Mouse (Mus musculus) liver, embryonic 14.5 days (tissue): Measurements from ENCODE around the gene Ntan1. TPM values are rescaled to one million over a fixed set of nuclear protein-coding genes. Genes with fewer than 3 reads are reported as not detected.

ENCODE experiments used
- ATAC-seq: fragments of 200-750 bp; cut with Nextera tagmentation; 2 replicates; pipeline ENCODE4 v1.8.0; 2017; ENCODE audit warnings: moderate number of reproducible peaks, mild to moderate bottlenecking, moderate library complexity; ENCODE audit not compliant: insufficient read depth
- DNase-seq, 3 experiments: peaks; one replicate each; pipeline ENCODE4 v3.0.0-alpha.2; 2012 to 2013; ENCODE audit warnings: low read depth in 3 of 3, low spot score in 3 of 3
- H3K27ac ChIP-seq: fragments of 300-500 bp; sonication (generic); 2 replicates; pipeline ENCODE4 v1.5.1; 2014; ENCODE audit warnings: moderate library complexity, mild to moderate bottlenecking, control low read depth, inconsistent platforms
- H3K27me3 ChIP-seq: fragments of 300-500 bp; sonication (generic); 2 replicates; pipeline ENCODE4 v1.6.1; 2014; ENCODE audit warnings: mild to moderate bottlenecking, low read length, moderate library complexity; ENCODE audit not compliant: control insufficient read depth, insufficient read depth
- H3K36me3 ChIP-seq: fragments of 300-500 bp; sonication (generic); replicated peaks from 2 replicates; pipeline ENCODE4 v1.6.1; 2014; ENCODE audit warnings: low read depth; ENCODE audit not compliant: control insufficient read depth, insufficient read depth
- H3K4me1 ChIP-seq, 2 experiments: fragments of 200-500 bp in 1 of 2; fragments of 300-500 bp in 1 of 2; sonication (generic) in 1 of 2; replicated peaks; 2 replicates each; pipeline ENCODE4 v1.6.1; 2012 to 2014; ENCODE audit warnings: antibody characterized with exemption in 1 of 2, inconsistent platforms in 1 of 2, low read length in 1 of 2; ENCODE audit not compliant: control insufficient read depth in 2 of 2, insufficient read depth in 2 of 2
- H3K4me2 ChIP-seq: fragments of 300-500 bp; sonication (generic); 2 replicates; pipeline ENCODE4 v1.6.1; 2014; ENCODE audit warnings: low read depth, mild to moderate bottlenecking, control low read depth, moderate library complexity
- H3K4me3 ChIP-seq, 2 experiments: fragments of 200-500 bp in 1 of 2; fragments of 300-500 bp in 1 of 2; sonication (generic) in 1 of 2; 2 replicates each; pipeline ENCODE4 v1.5.1; 2012 to 2014; ENCODE audit warnings: low read depth in 2 of 2, low read length in 2 of 2, mild to moderate bottlenecking in 2 of 2, control low read depth in 1 of 2, inconsistent platforms in 1 of 2, moderate library complexity in 1 of 2; ENCODE audit not compliant: insufficient read depth in 1 of 2
- H3K9ac ChIP-seq: fragments of 300-500 bp; sonication (generic); replicated peaks from 2 replicates; pipeline ENCODE4 v1.6.1; 2014; ENCODE audit warnings: mild to moderate bottlenecking, control low read depth, moderate library complexity
- H3K9me3 ChIP-seq: fragments of 300-500 bp; sonication (generic); 2 replicates; pipeline ENCODE4 v1.6.1; 2016; ENCODE audit warnings: low read length, mixed read lengths; ENCODE audit not compliant: control insufficient read depth
- CTCF ChIP-seq: IDR thresholded peaks from 2 replicates; pipeline ENCODE4 v1.5.1; 2016; ENCODE audit warnings: antibody characterized with exemption, low read depth, control low read depth
- EP300 ChIP-seq: IDR thresholded peaks from 2 replicates; pipeline ENCODE4 v1.6.1; 2016; ENCODE audit warnings: antibody characterized with exemption, low read depth
- WGBS: fragments of 180-500 bp; shearing (Covaris S2); extraction: QIAGEN DNeasy Blood & Tissue Kit; methylation state at CpG from one replicate; pipeline ENCODE4 v1.1.7; 2014; ENCODE audit not compliant: insufficient replicate concordance; 5-methylcytosine and 5-hydroxymethylcytosine counted together
- microRNA-seq: library from miRNA; unstranded; fragments of <30 nt; microRNA quantifications from one replicate; pipeline ENCODE4, GENCODE M21; 2016
- polyA plus RNA-seq, 2 experiments: library from polyadenylated mRNA; depleted of rRNA in 1 of 2; stranded (reverse) in 1 of 2; unstranded in 1 of 2; fragments of >200 nt; fragmentation: Nextera tagmentation in 1 of 2; extraction: Ambion mirVana in 1 of 2; gene quantifications; 2 replicates each; pipeline versions ENCODE4 v1.2.1 to v1.2.3; 2012 to 2014

Gene Ntan1
- polyA plus RNA-seq, 2 experiments = 16.0 to 41.7 TPM

- Histone ChIP-seq H3K36me3 (no peaks in the 10 kb centered on the region), H3K9ac (no peak overlapping the region), H3K9me3 (no peaks in the 10 kb centered on the region), H3K27ac (no peak overlapping the region), H3K27me3 (no peaks in the 10 kb centered on the region), H3K4me1 (no peaks in the 10 kb centered on the region), H3K4me2 (no peak overlapping the region), H3K4me3 (no peak overlapping the region)
- WGBS = 46% methylated on average over 3 of the region's 3 CpGs
- ATAC-seq (no peak), DNase-seq (no peak)
- TF ChIP-seq CTCF (no peak), EP300 (no peak)
Observed at GRCm38 (mm10) chr16:13883094-13883774, 64.6 kb downstream of the Ntan1 start.

Small RNA genes within 50 kb of the gene (microRNA-seq; reads per million reads assigned to microRNA genes)
- not detected for gene Gm27734

Other genes with a start within 250 kb of the Ntan1 start
- 5.4 and 7.1 TPM in 2 replicates for gene Parn, start 150.7 kb upstream of the Ntan1 start, polyA plus RNA-seq (2012; rRNA removed)
- gene Parn, start 150.7 kb upstream of the Ntan1 start, polyA plus RNA-seq (2014; fragmentation: Nextera tagmentation; extraction: Ambion mirVana) = 12.9 and 16.9 TPM in 2 replicates
- gene Bfar, start 147.0 kb upstream of the Ntan1 start, polyA plus RNA-seq (2012; rRNA removed) = 7.4 and 11.0 TPM in 2 replicates
- gene Bfar, start 147.0 kb upstream of the Ntan1 start, polyA plus RNA-seq (2014; fragmentation: Nextera tagmentation; extraction: Ambion mirVana) = 9.6 and 10.3 TPM in 2 replicates
- gene 3110001I22Rik, start 146.9 kb upstream of the Ntan1 start, polyA plus RNA-seq (2012; rRNA removed) = 1.3 and 1.7 TPM in 2 replicates
- 2.2 and 2.3 TPM in 2 replicates for gene 3110001I22Rik, start 146.9 kb upstream of the Ntan1 start, polyA plus RNA-seq (2014; fragmentation: Nextera tagmentation; extraction: Ambion mirVana)
- 0.11 and 0.20 TPM in 2 replicates for gene Pla2g10, start 87.9 kb upstream of the Ntan1 start, polyA plus RNA-seq (2012; rRNA removed)
- 0.19 TPM in 1 of 2 replicates, not detected in the other for gene Pla2g10, start 87.9 kb upstream of the Ntan1 start, polyA plus RNA-seq (2014; fragmentation: Nextera tagmentation; extraction: Ambion mirVana)
- gene Rrn3, start 38.1 kb upstream of the Ntan1 start, polyA plus RNA-seq (2012; rRNA removed) = 4.4 and 7.2 TPM in 2 replicates
- gene Rrn3, start 38.1 kb upstream of the Ntan1 start, polyA plus RNA-seq (2014; fragmentation: Nextera tagmentation; extraction: Ambion mirVana) = 15.3 and 17.3 TPM in 2 replicates
- 16.3 and 16.6 TPM in 2 replicates for gene Pdxdc1, start 84.3 kb downstream of the Ntan1 start, polyA plus RNA-seq (2012; rRNA removed)
- 20.9 and 21.7 TPM in 2 replicates for gene Pdxdc1, start 84.3 kb downstream of the Ntan1 start, polyA plus RNA-seq (2014; fragmentation: Nextera tagmentation; extraction: Ambion mirVana)
- 0.54 and 0.75 TPM in 2 replicates for gene Mpv17l, start 84.3 kb downstream of the Ntan1 start, polyA plus RNA-seq (2012; rRNA removed)
- 1.5 and 1.6 TPM in 2 replicates for gene Mpv17l, start 84.3 kb downstream of the Ntan1 start, polyA plus RNA-seq (2014; fragmentation: Nextera tagmentation; extraction: Ambion mirVana)
- gene 2900011O08Rik, start 167.8 kb downstream of the Ntan1 start, polyA plus RNA-seq (2012; rRNA removed) = 0.11 and 0.18 TPM in 2 replicates
- 0.08 TPM in 1 of 2 replicates, not detected in the other for gene 2900011O08Rik, start 167.8 kb downstream of the Ntan1 start, polyA plus RNA-seq (2014; fragmentation: Nextera tagmentation; extraction: Ambion mirVana)
- gene Ifitm7, start 168.0 kb downstream of the Ntan1 start, polyA plus RNA-seq (2012; rRNA removed) = 0.08 and 0.39 TPM in 2 replicates
- 0.09 TPM in 1 of 2 replicates, not detected in the other for gene Ifitm7, start 168.0 kb downstream of the Ntan1 start, polyA plus RNA-seq (2014; fragmentation: Nextera tagmentation; extraction: Ambion mirVana)